Mouse (Mus musculus) forebrain, embryonic 14.5 days (tissue): ENCODE measurements at regions not wholly inside any gene's neighbourhood (a gene's known extent, or its start where the extent isn't known, plus 50 kb on each side); places are given as distances from the start of the nearest gene placed in this dataset.

Experiments
- ATAC-seq: fragments of 200-750 bp; cut with Nextera tagmentation; 2 replicates; pipeline ENCODE4 v1.8.0; 2017; ENCODE audit warnings: mild to moderate bottlenecking, moderate library complexity
- DNase-seq: peaks from one replicate; pipeline ENCODE4 v3.0.0-alpha.2; 2015; ENCODE audit warnings: low spot score
- H3K27ac ChIP-seq: fragments of 300-500 bp; sonication (generic); 2 replicates; pipeline ENCODE4 v1.5.1; 2014; ENCODE audit warnings: low read depth, mild to moderate bottlenecking, control low read depth, low read length, moderate library complexity
- H3K27me3 ChIP-seq: fragments of 300-500 bp; sonication (generic); replicated peaks from 2 replicates; pipeline ENCODE4 v1.6.1; 2014; ENCODE audit warnings: low read length, control low read depth, mixed read lengths; ENCODE audit not compliant: control insufficient read depth, insufficient read depth
- H3K36me3 ChIP-seq: fragments of 300-500 bp; sonication (generic); 2 replicates; pipeline ENCODE4 v1.6.1; 2014; ENCODE audit warnings: low read length, control low read depth; ENCODE audit not compliant: control insufficient read depth, insufficient read depth
- H3K4me1 ChIP-seq: fragments of 300-500 bp; sonication (generic); 2 replicates; pipeline ENCODE4 v1.6.1; 2014; ENCODE audit warnings: antibody characterized with exemption, low read length, control low read depth; ENCODE audit not compliant: control insufficient read depth, insufficient read depth
- H3K4me2 ChIP-seq: fragments of 300-500 bp; sonication (generic); 2 replicates; pipeline ENCODE4 v1.6.1; 2014; ENCODE audit warnings: mild to moderate bottlenecking, control low read depth, low read length
- H3K4me3 ChIP-seq: fragments of 300-500 bp; sonication (generic); 2 replicates; pipeline ENCODE4 v1.5.1; 2014; ENCODE audit warnings: low read depth, low read length, control low read depth
- H3K9ac ChIP-seq: fragments of 300-500 bp; sonication (generic); 2 replicates; pipeline ENCODE4 v1.6.1; 2014; ENCODE audit warnings: mild to moderate bottlenecking, low read length, control low read depth, moderate library complexity
- H3K9me3 ChIP-seq: fragments of 300-500 bp; sonication (generic); replicated peaks from 2 replicates; pipeline ENCODE4 v1.6.1; 2016; ENCODE audit warnings: low read length, control low read depth, mixed read lengths; ENCODE audit not compliant: control insufficient read depth
- WGBS: fragments of 180-500 bp; shearing (Covaris S2); extraction: QIAGEN DNeasy Blood & Tissue Kit; methylation state at CpG from one replicate; pipeline ENCODE4 v1.1.7; 2014; 5-methylcytosine and 5-hydroxymethylcytosine counted together

DNA sequence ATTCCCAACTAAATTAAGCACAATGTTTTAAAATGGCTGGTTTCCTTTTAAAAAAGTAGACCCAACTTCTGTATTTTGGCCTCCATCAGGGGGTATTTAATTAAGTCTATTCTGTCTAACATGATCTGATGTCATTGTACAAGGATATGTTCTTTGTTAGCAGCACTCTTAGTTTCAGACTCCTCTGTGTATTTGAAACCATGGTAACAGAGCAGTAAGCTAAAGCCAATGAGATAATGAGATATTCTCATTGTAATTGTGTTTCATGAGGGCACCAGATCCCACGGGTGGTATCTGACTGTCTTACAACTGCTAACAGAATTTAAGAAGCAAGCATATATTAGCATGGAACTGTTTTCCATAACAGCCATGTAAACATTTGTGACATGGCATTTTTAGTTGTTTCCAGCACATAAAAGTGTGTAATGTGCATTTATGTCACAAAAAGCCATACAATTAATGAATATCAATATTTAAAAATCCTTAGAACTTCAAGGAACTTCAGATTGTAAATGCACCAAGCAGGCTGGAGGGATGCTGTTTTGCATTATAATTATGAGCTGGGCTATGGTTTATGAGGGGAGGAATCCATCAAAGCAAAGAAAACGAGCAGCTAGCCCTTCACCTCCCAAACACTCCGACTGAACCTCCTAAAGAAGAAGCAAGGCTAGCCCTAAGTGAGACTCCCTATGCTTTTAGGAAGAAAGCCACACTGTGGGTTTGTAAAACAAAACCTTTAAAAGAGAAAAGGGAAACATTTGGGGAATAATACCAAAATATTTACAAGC lies 240.7 kb upstream of the Veph1 start:
- no peak overlapping the region for H3K4me2 ChIP-seq
- 14% methylated on average over 3 of the region's 3 CpGs for WGBS
- DNase-seq = peak; percentile 78

DNA sequence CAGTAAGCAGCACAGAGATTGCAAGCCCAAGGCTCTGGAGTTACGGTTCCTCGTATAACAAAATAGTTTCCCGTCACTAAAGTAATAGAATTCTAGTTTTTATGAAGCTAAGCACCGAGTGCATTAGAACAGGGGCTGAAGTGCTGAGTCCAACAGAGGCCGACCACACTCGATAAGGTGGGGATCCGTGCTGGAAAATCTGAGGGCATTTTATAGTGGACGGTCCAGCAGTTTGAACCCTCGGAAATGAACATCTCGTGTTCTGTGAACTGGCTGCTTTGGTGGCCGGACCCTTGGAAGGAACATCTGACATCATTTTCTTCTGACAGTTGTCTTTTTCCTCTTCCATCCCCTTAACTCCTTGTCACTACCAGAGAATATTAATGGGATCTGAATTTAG lies 240.0 kb upstream of the Veph1 start:
- Histone ChIP-seq H3K4me3 (no peak overlapping the region), H3K9me3 (no peaks in the 10 kb centered on the region), H3K4me1 (peaks cover 10% of the 10 kb centered on the region), H3K27me3 (no peaks in the 10 kb centered on the region), H3K27ac (0 out of 2 replicates have a peak overlapping the region, but pooled peaks have one; percentile 9), H3K9ac (no peak overlapping the region), H3K36me3 (no peaks in the 10 kb centered on the region), H3K4me2 (no peak overlapping the region)
- 0 out of 2 replicates have a peak, but pooled peaks have one; percentile 16 for ATAC-seq
- WGBS = 73% methylated on average over 11 of the region's 11 CpGs
- peak; percentile 13 for DNase-seq

More for the DNA sequence above, 240.7 kb upstream of the Veph1 start:
- H3K36me3 ChIP-seq = no peaks in the 10 kb centered on the region
- H3K4me1 ChIP-seq = peaks cover 10% of the 10 kb centered on the region
- H3K27ac ChIP-seq = no peak overlapping the region
- peak; percentile 86 for ATAC-seq
- H3K9me3 ChIP-seq = 0 out of 2 replicates have a peak, but pooled peaks cover 2% of the 10 kb centered on the region
- no peaks in the 10 kb centered on the region for H3K27me3 ChIP-seq
- no peak overlapping the region for H3K9ac ChIP-seq
- no peak overlapping the region for H3K4me3 ChIP-seq

DNA sequence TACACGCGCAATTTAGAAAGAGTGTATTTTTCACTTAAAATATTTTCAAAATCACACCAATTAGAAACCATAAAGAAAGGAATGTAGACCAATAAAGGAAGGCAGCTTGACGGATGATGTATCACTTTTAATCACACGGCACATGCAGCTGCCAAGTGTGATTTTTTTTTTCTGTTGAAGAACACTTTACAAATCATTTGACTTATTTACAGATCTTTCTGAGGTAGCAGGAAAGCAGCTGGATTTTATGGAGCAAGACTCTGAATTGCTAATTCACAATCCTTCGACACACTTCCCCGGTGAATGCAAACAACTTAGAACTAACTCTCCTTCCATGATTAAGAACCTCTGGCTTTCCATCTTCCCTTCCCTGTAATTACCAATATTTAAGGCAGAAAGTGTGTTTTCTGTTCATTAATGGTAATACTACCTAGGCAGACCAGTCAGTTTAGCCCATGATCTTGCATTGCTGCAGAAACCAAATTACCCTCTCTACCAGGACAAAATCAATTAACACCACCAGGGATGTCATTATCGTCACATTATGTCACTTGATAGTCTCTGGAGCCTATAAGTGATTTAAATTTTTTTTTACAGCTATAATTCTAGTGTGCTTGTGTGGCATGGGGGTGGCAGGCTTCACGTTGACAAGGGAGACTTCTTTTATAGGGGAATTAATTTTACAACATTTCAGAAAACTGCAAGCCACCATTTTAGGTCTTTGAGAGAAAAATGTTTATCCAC lies 239.3 kb upstream of the Veph1 start:
- Histone ChIP-seq H3K27ac (no peak overlapping the region), H3K27me3 (no peaks in the 10 kb centered on the region), H3K9ac (no peak overlapping the region), H3K4me3 (no peak overlapping the region), H3K4me1 (peaks cover 10% of the 10 kb centered on the region), H3K4me2 (no peak overlapping the region), H3K36me3 (no peaks in the 10 kb centered on the region), H3K9me3 (no peaks in the 10 kb centered on the region)
- ATAC-seq = peak; percentile 28; the same call in 1 of the 2 replicates
- DNase-seq = peak; percentile 45
- WGBS = 63% methylated on average over 8 of the region's 8 CpGs

DNA sequence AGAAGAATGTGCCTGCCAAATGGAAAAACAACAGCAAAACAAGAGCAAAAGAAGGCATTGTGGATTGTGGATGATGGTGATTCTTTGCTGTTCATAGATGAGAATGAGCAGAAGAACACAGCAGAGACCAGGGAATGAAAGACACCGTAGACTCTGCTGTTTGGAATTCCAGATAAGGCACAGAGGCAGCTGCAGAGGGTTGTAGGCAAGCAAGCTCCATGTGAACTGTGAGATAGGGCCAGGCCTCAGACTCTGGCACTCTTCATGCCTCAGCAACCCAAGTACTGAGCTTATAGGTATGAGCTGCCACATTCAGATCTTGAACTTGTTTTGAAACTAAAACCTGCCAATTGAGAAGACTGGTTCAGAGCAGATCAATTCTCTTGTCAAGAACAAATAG lies 223.3 kb upstream of the Veph1 start:
- WGBS = 96% methylated on average over 1 of the region's 1 CpGs
- no peaks in the 10 kb centered on the region for H3K9me3 ChIP-seq

DNA sequence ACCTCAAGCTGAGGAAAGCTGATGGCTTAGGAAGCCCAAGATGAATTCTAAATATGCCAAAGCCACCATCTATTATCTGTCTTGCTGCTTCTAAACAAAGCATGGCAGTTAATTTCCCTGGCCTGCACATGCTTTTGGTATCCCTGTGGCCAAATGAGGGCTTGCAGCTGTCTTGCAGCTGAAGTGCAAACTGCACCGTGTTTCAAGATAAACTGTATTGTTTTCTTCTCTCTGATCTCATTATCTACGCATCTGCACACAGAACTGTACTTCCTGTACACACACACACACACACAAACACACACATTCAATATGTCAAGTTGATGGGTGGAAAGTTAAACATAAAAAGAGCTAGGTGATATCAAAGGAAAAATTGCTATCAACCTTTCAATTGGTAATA lies 221.7 kb upstream of the Veph1 start:
- DNase-seq (no peak), ATAC-seq (no peak)
- WGBS = 43% methylated on average over 2 of the region's 2 CpGs
- Histone ChIP-seq H3K36me3 (no peaks in the 10 kb centered on the region), H3K9me3 (no peaks in the 10 kb centered on the region), H3K4me3 (no peak overlapping the region), H3K27ac (no peak overlapping the region), H3K27me3 (no peaks in the 10 kb centered on the region), H3K9ac (no peak overlapping the region), H3K4me1 (no peaks in the 10 kb centered on the region), H3K4me2 (no peak overlapping the region)

More for the DNA sequence above, 223.3 kb upstream of the Veph1 start:
- Histone ChIP-seq H3K4me1 (no peaks in the 10 kb centered on the region), H3K4me3 (no peak overlapping the region), H3K4me2 (no peak overlapping the region), H3K27me3 (no peaks in the 10 kb centered on the region), H3K9ac (no peak overlapping the region), H3K36me3 (no peaks in the 10 kb centered on the region), H3K27ac (no peak overlapping the region)
- DNase-seq (no peak), ATAC-seq (no peak)

GRCm38 (mm10) chr3:66515773-66516406 lies 219.3 kb upstream of the Veph1 start:
- DNase-seq = no peak
- WGBS = 71% methylated on average over 6 of the region's 6 CpGs
- no peaks in the 10 kb centered on the region for H3K9me3 ChIP-seq
- H3K4me3 ChIP-seq = no peak overlapping the region
- no peaks in the 10 kb centered on the region for H3K36me3 ChIP-seq
- no peak overlapping the region for H3K9ac ChIP-seq
- no peaks in the 10 kb centered on the region for H3K4me1 ChIP-seq
- ATAC-seq = no peak
- no peaks in the 10 kb centered on the region for H3K27me3 ChIP-seq
- no peak overlapping the region for H3K27ac ChIP-seq
- H3K4me2 ChIP-seq = no peak overlapping the region

GRCm38 (mm10) chr3:66514587-66514986 lies 217.9 kb upstream of the Veph1 start:
- no peaks in the 10 kb centered on the region for H3K36me3 ChIP-seq
- no peak overlapping the region for H3K4me2 ChIP-seq
- no peak for DNase-seq
- H3K4me3 ChIP-seq = no peak overlapping the region
- H3K9ac ChIP-seq = no peak overlapping the region
- no peaks in the 10 kb centered on the region for H3K27me3 ChIP-seq
- H3K4me1 ChIP-seq = no peaks in the 10 kb centered on the region
- no peak for ATAC-seq
- no peaks in the 10 kb centered on the region for H3K9me3 ChIP-seq
- H3K27ac ChIP-seq = no peak overlapping the region
- WGBS = 90% methylated on average over 8 of the region's 8 CpGs

- ATAC-seq (no peak), DNase-seq (no peak)
- H3K4me3 ChIP-seq = no peak overlapping the region
- no peaks in the 10 kb centered on the region for H3K36me3 ChIP-seq
- H3K4me2 ChIP-seq = no peak overlapping the region
- no peak overlapping the region for H3K27ac ChIP-seq
- no peaks in the 10 kb centered on the region for H3K27me3 ChIP-seq
- H3K9me3 ChIP-seq = no peaks in the 10 kb centered on the region
- no peaks in the 10 kb centered on the region for H3K4me1 ChIP-seq
- no peak overlapping the region for H3K9ac ChIP-seq
- WGBS = 91% methylated on average over 1 of the region's 1 CpGs
Observed at GRCm38 (mm10) chr3:66512408-66512807, 215.8 kb upstream of the Veph1 start.
